Comparison of ENCODE assay signal across 8 mouse cellular contexts in genomic region chr3:101379789-101380188, GRCm38 (mm10). TPM values are rescaled to one million over a fixed set of nuclear protein-coding genes. Genes with fewer than 3 reads are reported as not detected.
DNase-seq lines count a peak whose midpoint lies in the region; ATAC-seq and TF ChIP-seq lines count a peak whose summit lies in the region.
"Had no signal": no experiment of that assay in that cellular context is flagged by ENCODE, and none has a peak within 500 bp of the region (broad histone marks: within the 10 kb centered on the region; RNA-seq: fewer than 3 reads in every experiment).

No protein-coding gene starts in this region.

- peak overlapping the region; percentile 32; the same call in 1 of the 2 replicates for H3K4me2 ChIP-seq in intestine, embryonic 16.5 days (ENCODE audit: low read depth, low read length)

- no peaks in the 10 kb centered on the region for H3K36me3 ChIP-seq in intestine, embryonic 16.5 days (ENCODE audit: control insufficient read depth, insufficient read depth, low read length)

- in situ Hi-C loops in Patski (cut with MboI; ENCODE audit: low pct_unique_long_range_greater_than_20kb): no loop called here

- TF ChIP-seq CTCF in Patski (IDR thresholded peaks at IDR 0.05): no peak

- peak overlapping the region; percentile 2; the same call in 1 of the 2 replicates for H3K4me3 ChIP-seq in intestine, embryonic 16.5 days (ENCODE audit: low read length)

- H3K27me3 ChIP-seq in Patski: no peaks in the 10 kb centered on the region
- no peaks in the 10 kb centered on the region for H3K27me3 ChIP-seq in intestine, embryonic 16.5 days (replicated peaks; ENCODE audit: control insufficient read depth, insufficient read depth, low read length)

- POLR2A ChIA-PET in Patski (lab: Charles Lee): interaction anchor here (0.6 kb wide), 1 partner anchor 53 kb away, joined by 3 read pairs; no protein-coding TSS in a partner anchor

- 14% methylated on average over 4 of the region's 4 CpGs for WGBS in intestine, embryonic 16.5 days

- peak overlapping the region; percentile 42; the same call in 1 of the 2 replicates for H3K9ac ChIP-seq in intestine, embryonic 16.5 days (ENCODE audit: low read depth, low read length)
- H3K9ac ChIP-seq: liver, embryonic 14.5 days had no signal

- DNase-seq in Patski (ENCODE audit: low read depth, low spot score): no peak
- peak; percentile 71 for DNase-seq in adrenal gland, postnatal 25 days
- DNase-seq in heart, adult 11 months: peak; percentile 96
- DNase-seq in lung, postnatal 14 days: peak; percentile 42
- DNase-seq in spleen, adult 12 weeks (ENCODE audit: low spot score): no peak

- no peak overlapping the region for H3K27ac ChIP-seq in intestine, embryonic 16.5 days (ENCODE audit: low read length)
- H3K27ac ChIP-seq: liver, embryonic 14.5 days had no signal

- peak; percentile 14 for ATAC-seq in Patski
- peak; percentile 38 for ATAC-seq in intestine, embryonic 16.5 days
- no peak for ATAC-seq in monocyte, adult 5-6 weeks (replicated peaks; ENCODE audit: insufficient number of reproducible peaks, low FRiP score, low TSS enrichment, poor library complexity, severe bottlenecking)

- H3K9me3 ChIP-seq in intestine, embryonic 16.5 days (ENCODE audit: control insufficient read depth, low read length): no peaks in the 10 kb centered on the region

- CTCF ChIA-PET in Patski (lab: Charles Lee): no interaction called here

- peaks cover 30% of the 10 kb centered on the region for H3K4me1 ChIP-seq in intestine, embryonic 16.5 days (ENCODE audit: control insufficient read depth, insufficient read depth, low read length)

RNA-seq across cellular contexts. Expression of gene Igsf3, which starts 2.9 kb away (rescaled TPM):
- polyA plus RNA-seq in Patski (2021): 37.2 TPM
- total RNA-seq in adrenal gland, postnatal 25 days (2021): 5.5 and 7.0 TPM in 2 replicates
- 17.9 and 19.2 TPM in 2 replicates for polyA plus RNA-seq in intestine, embryonic 16.5 days (2015; fragmentation: Nextera tagmentation; extraction: Ambion mirVana)
- 0.21 to 0.29 TPM (median 0.29 TPM) in 3 replicates for total RNA-seq in monocyte, adult 5-6 weeks (2017)

Comparison
In these comparisons a context has a peak if more than half of its experiments do, and no peak if none do; other contexts are left out.
1. DNase-seq: peak in adrenal gland, postnatal 25 days (single experiment), heart, adult 11 months (single experiment) and lung, postnatal 14 days (single experiment); none in Patski (single experiment) and spleen, adult 12 weeks (single experiment).